Mouse (Mus musculus) heart, embryonic 13.5 days (tissue): Measurements from ENCODE around the gene Dnajc4. TPM values are rescaled to one million over a fixed set of nuclear protein-coding genes. Genes with fewer than 3 reads are reported as not detected.

Experiments
- ATAC-seq: fragments of 200-750 bp; cut with Nextera tagmentation; 2 replicates; pipeline ENCODE4 v1.8.0; 2017; ENCODE audit warnings: moderate TSS enrichment; ENCODE audit not compliant: insufficient number of reproducible peaks, low FRiP score, low TSS enrichment; ENCODE audit errors: extremely low read depth
- H3K27ac ChIP-seq: fragments of 300-500 bp; sonication (generic); replicated peaks from 2 replicates; pipeline ENCODE4 v1.5.1; 2015; ENCODE audit warnings: moderate library complexity, mild to moderate bottlenecking, inconsistent platforms
- H3K27me3 ChIP-seq: fragments of 300-500 bp; sonication (generic); replicated peaks from 2 replicates; pipeline ENCODE4 v1.6.1; 2015; ENCODE audit warnings: mild to moderate bottlenecking, inconsistent platforms
- H3K36me3 ChIP-seq: fragments of 300-500 bp; sonication (generic); 2 replicates; pipeline ENCODE4 v1.6.1; 2015; ENCODE audit warnings: mild to moderate bottlenecking, inconsistent platforms
- H3K4me1 ChIP-seq: fragments of 300-500 bp; sonication (generic); 2 replicates; pipeline ENCODE4 v1.6.1; 2015; ENCODE audit warnings: inconsistent platforms
- H3K4me2 ChIP-seq: fragments of 300-500 bp; sonication (generic); 2 replicates; pipeline ENCODE4 v1.6.1; 2015; ENCODE audit warnings: inconsistent platforms, mild to moderate bottlenecking, moderate library complexity
- H3K4me3 ChIP-seq: fragments of 300-500 bp; sonication (generic); 2 replicates; pipeline ENCODE4 v1.5.1; 2015; ENCODE audit warnings: moderate library complexity, mild to moderate bottlenecking, inconsistent platforms
- H3K9ac ChIP-seq: fragments of 300-500 bp; sonication (generic); 2 replicates; pipeline ENCODE4 v1.6.1; 2015; ENCODE audit warnings: inconsistent platforms, mild to moderate bottlenecking, moderate library complexity
- H3K9me3 ChIP-seq: fragments of 300-500 bp; sonication (generic); 2 replicates; pipeline ENCODE4 v1.6.1; 2016; ENCODE audit warnings: inconsistent platforms
- WGBS: fragments of 180-500 bp; shearing (Covaris S2); methylation state at CpG from one replicate; pipeline ENCODE4 v1.1.7; 2015; ENCODE audit warnings: mixed read lengths; 5-methylcytosine and 5-hydroxymethylcytosine counted together
- polyA plus RNA-seq: library from polyadenylated mRNA; unstranded; fragments of >200 nt; fragmentation: Nextera tagmentation; extraction: Ambion mirVana; gene quantifications from 2 replicates; pipeline ENCODE4 v1.2.1, GENCODE M21; 2015

Dnajc4 gene
- polyA plus RNA-seq, 1 experiment from 2014 or later, result 33.2 TPM

- ATAC-seq, result no peak
- Histone ChIP-seq H3K4me1 (peaks cover 17% of the 10 kb centered on the region), H3K27ac (peak overlapping the region; percentile 54; the same call in 1 of the 2 replicates), H3K9me3 (no peaks in the 10 kb centered on the region), H3K27me3 (no peaks in the 10 kb centered on the region), H3K9ac (no peak overlapping the region), H3K4me3 (peak overlapping the region; percentile 10), H3K4me2 (peak overlapping the region; percentile 36; the same call in 1 of the 2 replicates), H3K36me3 (peaks cover 47% of the 10 kb centered on the region)
- 56% methylated on average over 12 of the region's 12 CpGs for WGBS
Measured at GRCm38 (mm10) chr19:7017541-7018457, 25.4 kb upstream of the Dnajc4 start.

DNA sequence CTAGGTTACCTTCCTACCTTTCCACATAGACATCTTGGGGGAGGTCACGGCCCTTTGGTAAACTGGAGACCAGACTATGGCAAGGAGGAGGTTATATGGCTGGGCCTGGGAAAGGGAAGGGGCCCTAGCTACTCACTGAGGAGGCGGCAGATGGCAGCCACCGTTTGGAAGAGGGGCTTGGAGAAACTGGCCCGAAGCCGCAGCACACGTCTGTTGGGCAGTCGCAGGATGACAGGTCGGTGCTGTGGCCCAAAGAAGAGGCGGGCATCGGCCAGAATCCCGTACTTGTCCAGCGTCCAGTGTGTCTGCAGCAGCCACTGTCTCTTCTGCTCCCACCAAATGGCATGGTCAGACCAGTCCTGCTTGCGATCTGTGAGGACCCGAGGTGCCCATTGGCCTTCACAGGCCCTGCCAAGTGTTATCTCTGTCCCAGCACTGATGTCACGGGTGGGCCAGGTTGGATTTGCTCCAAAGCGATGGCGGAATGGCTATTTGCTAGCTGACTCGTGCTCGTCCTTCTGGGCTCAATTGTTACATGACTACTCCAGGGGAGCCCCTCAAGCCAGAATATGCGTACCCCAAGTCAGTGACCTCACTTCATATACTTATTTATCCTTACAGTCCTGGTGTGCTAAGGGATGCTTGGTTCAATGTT is 22.2 kb upstream of the Dnajc4 start:
- Histone ChIP-seq H3K9ac (no peak overlapping the region), H3K27ac (no peak overlapping the region), H3K9me3 (no peaks in the 10 kb centered on the region), H3K36me3 (peaks cover 15% of the 10 kb centered on the region), H3K4me3 (no peak overlapping the region), H3K27me3 (no peaks in the 10 kb centered on the region), H3K4me1 (peaks cover 17% of the 10 kb centered on the region), H3K4me2 (no peak overlapping the region)
- WGBS, result 83% methylated on average over 20 of the region's 20 CpGs
- ATAC-seq, result no peak

DNA sequence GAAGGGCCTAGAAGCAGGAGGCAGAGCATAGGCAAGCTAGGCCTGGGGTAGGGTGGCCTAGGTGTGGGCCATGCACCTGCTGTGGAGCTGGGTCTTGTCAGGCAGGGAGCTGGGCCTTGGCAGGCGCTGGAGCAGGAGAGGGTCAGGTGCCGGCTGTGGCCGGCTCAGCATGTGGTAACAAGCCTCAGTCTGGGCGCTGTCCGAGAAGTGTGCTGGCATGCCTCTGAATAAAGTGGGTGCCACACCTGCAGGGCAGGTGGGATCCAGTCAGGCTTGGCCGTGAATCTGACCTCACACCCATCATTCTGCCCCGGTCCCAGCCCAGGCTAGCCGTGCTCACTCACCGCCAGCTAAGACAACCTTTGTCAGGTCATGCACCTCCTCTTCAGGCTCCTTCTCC is 21.6 kb upstream of the Dnajc4 start:
- peaks cover 13% of the 10 kb centered on the region for H3K4me1 ChIP-seq
- 79% methylated on average over 9 of the region's 9 CpGs for WGBS
- no peaks in the 10 kb centered on the region for H3K9me3 ChIP-seq
- H3K36me3 ChIP-seq, result peaks cover 9% of the 10 kb centered on the region
- no peak overlapping the region for H3K4me3 ChIP-seq
- no peak overlapping the region for H3K9ac ChIP-seq
- no peak overlapping the region for H3K27ac ChIP-seq
- ATAC-seq, result no peak
- no peaks in the 10 kb centered on the region for H3K27me3 ChIP-seq
- no peak overlapping the region for H3K4me2 ChIP-seq

DNA sequence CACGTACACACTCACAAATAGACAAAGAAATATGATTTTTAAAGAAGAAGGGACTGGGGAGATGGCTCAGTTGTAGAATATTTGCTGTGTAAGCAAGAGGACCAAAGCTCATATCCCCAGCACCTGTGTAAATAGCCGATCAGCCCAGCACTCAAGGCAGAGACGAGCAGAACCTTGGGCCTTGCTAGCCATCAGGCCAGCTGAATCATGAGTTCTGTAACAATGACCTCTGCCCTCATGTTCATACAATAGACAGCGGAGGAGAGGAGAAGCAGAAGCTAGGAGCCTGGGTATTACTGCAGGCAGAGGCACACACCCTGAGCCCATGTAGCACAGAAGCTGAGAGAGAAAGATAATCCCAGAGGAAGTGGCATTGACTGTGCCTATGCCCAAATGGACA is 20.1 kb upstream of the Dnajc4 start:
- no peak overlapping the region for H3K9ac ChIP-seq
- H3K36me3 ChIP-seq, result no peaks in the 10 kb centered on the region
- H3K9me3 ChIP-seq, result no peaks in the 10 kb centered on the region
- no peak for ATAC-seq
- no peak overlapping the region for H3K4me3 ChIP-seq
- H3K4me2 ChIP-seq, result no peak overlapping the region
- WGBS, result 77% methylated on average over 4 of the region's 4 CpGs
- no peaks in the 10 kb centered on the region for H3K27me3 ChIP-seq
- H3K27ac ChIP-seq, result no peak overlapping the region
- H3K4me1 ChIP-seq, result no peaks in the 10 kb centered on the region

- Histone ChIP-seq H3K4me3 (no peak overlapping the region), H3K9me3 (no peaks in the 10 kb centered on the region), H3K27me3 (no peaks in the 10 kb centered on the region), H3K4me1 (peaks cover 7% of the 10 kb centered on the region; the same call in 1 of the 2 replicates), H3K27ac (no peak overlapping the region), H3K36me3 (no peaks in the 10 kb centered on the region), H3K9ac (no peak overlapping the region), H3K4me2 (no peak overlapping the region)
- 77% methylated on average over 9 of the region's 9 CpGs for WGBS
- ATAC-seq, result no peak
Measured at GRCm38 (mm10) chr19:7006892-7007593, 14.7 kb upstream of the Dnajc4 start.

- WGBS, result 93% methylated on average over 19 of the region's 19 CpGs
- no peak overlapping the region for H3K4me3 ChIP-seq
- no peak overlapping the region for H3K27ac ChIP-seq
- no peak for ATAC-seq
- H3K9me3 ChIP-seq, result no peaks in the 10 kb centered on the region
- no peak overlapping the region for H3K4me2 ChIP-seq
- H3K9ac ChIP-seq, result no peak overlapping the region
- H3K27me3 ChIP-seq, result no peaks in the 10 kb centered on the region
- H3K4me1 ChIP-seq, result peaks cover 25% of the 10 kb centered on the region
- peaks cover 26% of the 10 kb centered on the region for H3K36me3 ChIP-seq
Measured at GRCm38 (mm10) chr19:6999360-7000063, 7.1 kb upstream of the Dnajc4 start.

DNA sequence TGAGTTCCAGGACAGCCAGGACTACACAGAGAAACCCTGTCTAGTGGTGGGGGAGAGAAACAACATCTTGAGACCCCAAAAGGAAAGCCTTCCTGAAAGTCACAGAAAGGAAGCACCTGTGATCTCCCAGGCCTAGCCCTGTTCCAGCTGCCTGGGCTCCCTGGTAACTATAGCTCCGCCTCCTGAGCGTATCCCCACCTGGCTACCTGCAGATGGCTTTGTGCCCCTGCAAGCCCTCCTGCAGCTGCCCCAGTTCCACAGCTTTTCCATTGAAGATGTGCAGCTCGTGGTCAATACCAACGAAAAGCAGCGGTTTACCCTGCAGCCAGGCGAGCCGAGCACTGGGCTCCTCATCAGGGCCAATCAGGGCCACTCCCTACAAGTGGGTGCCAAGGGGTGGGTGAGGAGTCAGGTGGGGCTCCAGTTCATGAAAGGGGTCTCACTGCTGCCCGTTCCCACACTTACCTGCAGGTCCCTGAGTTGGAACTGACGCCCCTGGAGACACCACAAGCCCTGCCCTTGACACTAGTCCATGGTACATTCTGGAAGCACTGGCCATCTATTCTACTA is 5.4 kb upstream of the Dnajc4 start:
- no peak for ATAC-seq
- Histone ChIP-seq H3K4me2 (no peak overlapping the region), H3K27ac (no peak overlapping the region), H3K27me3 (no peaks in the 10 kb centered on the region), H3K36me3 (peaks cover 26% of the 10 kb centered on the region), H3K9ac (no peak overlapping the region), H3K4me1 (peaks cover 36% of the 10 kb centered on the region), H3K4me3 (no peak overlapping the region), H3K9me3 (no peaks in the 10 kb centered on the region)
- 87% methylated on average over 9 of the region's 9 CpGs for WGBS

- H3K27ac ChIP-seq, result peak within 1 kb of the TSS; percentile 88
- H3K4me2 ChIP-seq, result peak within 1 kb of the TSS; percentile 89
- WGBS, result 1% methylated on average over 24 of the region's 24 CpGs
- H3K36me3 ChIP-seq, result peaks cover 26% of the 10 kb centered on the region
- H3K4me1 ChIP-seq, result peaks cover 43% of the 10 kb centered on the region
- ATAC-seq, result peak; percentile 56; the same call in 1 of the 2 replicates
- H3K27me3 ChIP-seq, result no peaks in the 10 kb centered on the region
- peak within 1 kb of the TSS; percentile 71 for H3K4me3 ChIP-seq
- H3K9ac ChIP-seq, result peak within 1 kb of the TSS; percentile 92
- no peaks in the 10 kb centered on the region for H3K9me3 ChIP-seq
Measured at GRCm38 (mm10) chr19:6996006-6996405, 3.6 kb upstream of the Dnajc4 start, which contains the start of the genes Nudt22 and Trpt1. Gene Nudt22 (minus strand): TSS chr19:6996117. Gene Trpt1 (plus strand): TSS chr19:6996131.

GRCm38 (mm10) chr19:6995255-6995991 is 3.1 kb upstream of the Dnajc4 start:
- WGBS, result 42% methylated on average over 21 of the region's 21 CpGs
- Histone ChIP-seq H3K4me2 (peak overlapping the region; percentile 89), H3K36me3 (peaks cover 24% of the 10 kb centered on the region), H3K4me3 (peak overlapping the region; percentile 71), H3K9ac (peak overlapping the region; percentile 92), H3K9me3 (no peaks in the 10 kb centered on the region), H3K27ac (peak overlapping the region; percentile 88), H3K27me3 (no peaks in the 10 kb centered on the region), H3K4me1 (peaks cover 43% of the 10 kb centered on the region)
- no peak for ATAC-seq

DNA sequence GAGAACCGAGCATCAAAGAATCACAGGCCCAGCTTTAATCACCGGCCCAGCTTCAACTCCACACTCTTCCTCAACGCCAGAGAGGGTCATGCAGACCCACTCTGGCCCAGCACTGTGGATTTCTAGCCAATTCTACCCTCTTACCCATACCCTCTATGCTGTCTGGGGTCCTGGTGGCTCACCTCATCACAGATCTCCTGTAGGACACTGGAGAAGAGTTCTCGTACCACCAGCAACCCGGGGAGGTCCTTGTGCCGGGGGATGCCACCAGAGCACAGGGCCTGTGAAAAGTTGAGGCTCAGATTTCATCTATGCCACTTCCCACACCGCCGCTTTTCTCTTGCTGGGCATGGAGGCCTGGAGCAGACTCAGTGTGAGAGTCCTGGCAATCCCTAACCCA is 2.1 kb upstream of the Dnajc4 start:
- no peak for ATAC-seq
- Histone ChIP-seq H3K4me3 (peak overlapping the region; percentile 71; the same call in 1 of the 2 replicates), H3K36me3 (peaks cover 15% of the 10 kb centered on the region), H3K27ac (no peak overlapping the region), H3K4me2 (peak overlapping the region; percentile 89), H3K27me3 (no peaks in the 10 kb centered on the region), H3K9me3 (no peaks in the 10 kb centered on the region), H3K4me1 (peaks cover 43% of the 10 kb centered on the region), H3K9ac (peak overlapping the region; percentile 92)
- WGBS, result 78% methylated on average over 8 of the region's 8 CpGs
